Mouse (Mus musculus): ENCODE data around the gene Fbxl12. TPM values are rescaled to one million over a fixed set of nuclear protein-coding genes. Genes with fewer than 3 reads are reported as not detected.
"Not testable (repeated sequence)": the region's sequence is repeated elsewhere in the genome, so short reads cannot be mapped to it uniquely, and the experiment has no call there.

The Fbxl12 gene
- 10 to 100 TPM; 14.7 to 16.5 TPM for total RNA-seq (2021)
- long read RNA-seq, experiment 1, partial matches to known transcripts, result 0 of 11 reads
- long read RNA-seq, experiment 1, other reads (novel, unspliced or antisense), result 2 of 11 reads
- long read RNA-seq, experiment 2, partial matches to known transcripts, result 0 of 5 reads
- long read RNA-seq, experiment 2, other reads (novel, unspliced or antisense), result 1 of 5 reads

DNA sequence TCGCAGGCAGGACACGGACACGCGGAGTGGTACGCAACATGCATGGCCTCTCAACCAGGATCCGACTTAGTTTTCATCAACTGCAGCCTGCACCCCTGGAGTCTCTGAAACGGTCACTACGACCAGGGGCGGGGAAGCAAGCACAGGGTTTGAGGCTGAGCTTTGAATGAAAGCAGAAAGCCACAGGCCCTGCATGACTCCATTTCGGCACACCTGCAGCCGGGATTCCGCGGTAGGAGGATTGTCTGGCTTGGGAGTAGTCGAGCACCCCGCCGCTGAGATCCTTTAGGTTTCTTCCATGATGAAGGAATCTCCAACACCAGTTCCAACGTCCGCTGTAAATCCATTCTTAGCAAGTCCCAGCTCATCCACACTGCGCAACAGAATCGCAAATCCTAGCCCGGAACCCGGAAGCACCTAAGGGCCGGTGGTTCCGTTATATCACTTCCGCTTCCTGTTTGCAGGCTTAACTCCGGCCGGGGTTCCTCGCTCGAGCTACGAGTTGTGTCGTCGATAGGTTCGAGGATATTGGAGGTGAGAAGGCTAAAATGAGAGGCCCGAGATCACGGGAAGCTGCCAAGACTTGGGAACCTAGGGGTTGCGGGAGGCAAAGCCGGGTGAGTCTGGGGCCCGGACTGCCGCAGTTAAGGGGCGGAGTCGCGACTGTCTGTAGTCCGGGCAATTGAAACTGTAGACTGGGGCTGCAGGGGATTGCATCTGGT is at the start of gene Fbxl12:
Fbxl12 (minus strand) TSS at position 408 of the 722 bp plus-strand sequence.
- DNase-seq, result peak; percentile 82 to 83

DNA sequence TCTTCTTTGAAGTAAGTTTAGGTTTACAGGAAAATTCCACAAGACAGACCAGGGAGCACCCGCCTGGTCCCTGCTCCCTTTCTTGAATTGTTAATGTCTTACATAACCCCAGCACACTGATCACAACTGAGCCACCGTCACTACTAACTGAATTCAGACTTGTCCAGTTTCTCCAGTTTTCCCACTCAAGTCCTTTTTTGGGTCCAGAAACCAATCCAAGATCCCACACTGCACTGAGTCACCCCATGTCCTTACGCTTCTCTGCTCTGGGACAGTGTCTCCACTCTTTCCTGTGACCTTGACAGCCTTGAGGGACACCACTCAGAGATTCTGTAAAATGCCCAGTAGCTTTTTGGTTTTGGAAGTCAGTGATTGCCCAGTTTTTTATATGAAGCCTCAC is 48.3 kb upstream of the Fbxl12 start:
- DNase-seq, result peak; percentile 15 to 17

DNA sequence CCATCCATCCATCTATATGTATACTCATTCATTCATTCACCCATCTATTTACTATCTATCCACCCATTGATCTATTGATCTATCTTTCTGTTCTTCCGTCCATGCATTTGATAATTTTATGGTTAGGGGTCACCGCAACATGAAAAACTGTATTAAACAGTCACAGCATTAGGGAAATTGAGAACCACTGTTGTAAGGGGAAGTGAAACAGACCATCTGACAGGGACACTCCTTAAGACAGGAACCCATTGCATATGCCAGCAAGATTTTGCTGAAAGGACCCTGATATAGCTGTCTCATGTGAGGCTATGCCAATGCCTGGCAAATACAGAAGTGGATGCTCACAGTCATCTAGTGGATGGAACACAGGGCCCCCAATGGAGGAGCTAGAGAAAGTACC is 45.9 kb upstream of the Fbxl12 start:
- DNase-seq, result not testable (repeated sequence)

DNA sequence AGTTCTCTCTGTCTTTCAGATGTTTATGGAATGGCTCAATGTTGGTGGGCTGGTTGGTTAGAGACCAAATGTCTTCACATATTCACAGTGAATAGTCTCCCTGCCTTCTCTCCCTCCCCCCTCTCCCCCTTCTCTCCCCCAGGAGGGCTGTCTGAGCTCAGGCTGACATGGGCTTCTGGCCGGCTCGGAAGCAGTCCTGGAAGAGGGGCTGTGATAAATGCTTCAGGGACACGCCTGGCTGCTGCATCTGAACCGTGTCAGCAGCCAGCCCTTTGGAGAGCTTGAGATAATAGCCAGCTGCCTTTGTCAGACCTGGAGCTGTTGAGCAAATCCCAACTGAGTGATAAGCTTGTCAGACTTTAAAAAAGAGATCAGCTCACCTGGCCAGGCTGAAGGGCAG is 45.3 kb upstream of the Fbxl12 start:
- no peak for DNase-seq

DNA sequence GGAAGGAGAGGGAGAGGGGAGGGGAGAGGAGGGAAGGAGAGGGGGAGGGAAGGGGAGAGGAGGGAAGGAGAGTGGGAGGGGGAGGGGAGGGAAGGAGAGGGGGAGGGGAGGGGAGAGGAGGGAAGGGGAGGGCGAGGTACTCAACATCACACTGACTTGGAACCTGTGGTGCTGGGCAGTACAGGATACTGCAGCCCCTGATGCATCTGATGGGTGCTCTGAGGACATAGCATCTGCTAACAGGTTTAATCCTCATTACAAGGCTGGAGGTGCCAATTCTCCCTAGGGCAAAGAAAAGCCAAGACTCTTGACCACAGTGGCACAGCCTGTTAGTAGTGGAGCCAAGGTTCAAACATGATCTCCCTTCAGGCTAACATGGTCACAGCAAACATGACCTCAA is 44.8 kb upstream of the Fbxl12 start:
- DNase-seq, result no peak

DNA sequence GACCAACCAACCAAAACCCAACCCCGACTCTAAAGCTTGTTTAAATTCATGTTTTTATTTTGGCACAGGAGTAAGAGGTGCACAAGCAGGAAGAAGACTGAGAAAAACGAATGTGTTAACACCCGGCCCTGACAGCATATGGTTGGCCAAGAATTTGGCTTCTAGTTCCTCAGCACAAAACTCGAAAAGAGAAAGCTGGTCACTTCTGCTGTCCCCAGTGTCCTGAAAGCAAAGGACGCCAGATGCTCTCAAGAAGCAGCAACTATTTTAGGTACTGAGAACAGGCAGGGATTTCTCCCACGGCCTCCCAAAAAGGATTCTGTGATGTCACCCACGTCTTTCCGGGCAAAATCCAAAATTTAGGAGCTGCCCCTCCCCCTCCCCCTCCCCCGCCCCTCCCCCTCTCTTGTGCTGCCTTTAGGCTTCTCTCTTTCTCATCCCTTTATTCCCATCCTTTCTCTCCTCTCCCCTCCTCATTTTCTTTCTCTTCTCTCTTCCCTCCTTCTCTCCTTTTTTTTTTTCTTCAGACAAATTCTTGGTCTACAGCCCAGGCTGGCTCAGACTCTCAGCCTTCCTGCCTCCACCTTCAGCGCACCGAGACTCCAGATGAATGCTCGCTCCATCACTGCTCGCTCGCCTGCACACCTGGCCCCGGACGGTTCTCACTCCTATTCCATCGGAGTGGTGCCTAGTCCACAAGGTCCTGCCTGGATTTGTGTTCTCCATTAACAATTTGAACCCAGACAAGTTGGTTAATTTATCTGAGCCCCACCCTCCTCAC is 40.7 kb upstream of the Fbxl12 start:
- DNase-seq, result no peak

DNA sequence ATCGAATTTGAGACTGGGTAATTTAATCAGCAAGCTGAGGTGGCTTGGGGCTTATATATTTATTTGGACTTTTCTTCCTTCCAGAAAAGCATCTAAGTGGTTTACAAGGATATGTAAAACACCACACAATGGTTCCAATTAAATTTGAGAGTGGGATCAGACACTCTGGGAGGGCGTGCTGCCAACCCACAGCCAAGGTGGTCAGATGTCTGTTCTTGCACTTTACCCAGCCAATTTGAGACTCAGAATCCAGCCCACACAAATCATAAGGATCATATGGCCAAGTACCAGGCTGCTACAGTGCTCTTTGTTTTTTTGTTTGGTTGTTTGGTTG is 37.8 kb upstream of the Fbxl12 start:
- DNase-seq, result no peak

DNA sequence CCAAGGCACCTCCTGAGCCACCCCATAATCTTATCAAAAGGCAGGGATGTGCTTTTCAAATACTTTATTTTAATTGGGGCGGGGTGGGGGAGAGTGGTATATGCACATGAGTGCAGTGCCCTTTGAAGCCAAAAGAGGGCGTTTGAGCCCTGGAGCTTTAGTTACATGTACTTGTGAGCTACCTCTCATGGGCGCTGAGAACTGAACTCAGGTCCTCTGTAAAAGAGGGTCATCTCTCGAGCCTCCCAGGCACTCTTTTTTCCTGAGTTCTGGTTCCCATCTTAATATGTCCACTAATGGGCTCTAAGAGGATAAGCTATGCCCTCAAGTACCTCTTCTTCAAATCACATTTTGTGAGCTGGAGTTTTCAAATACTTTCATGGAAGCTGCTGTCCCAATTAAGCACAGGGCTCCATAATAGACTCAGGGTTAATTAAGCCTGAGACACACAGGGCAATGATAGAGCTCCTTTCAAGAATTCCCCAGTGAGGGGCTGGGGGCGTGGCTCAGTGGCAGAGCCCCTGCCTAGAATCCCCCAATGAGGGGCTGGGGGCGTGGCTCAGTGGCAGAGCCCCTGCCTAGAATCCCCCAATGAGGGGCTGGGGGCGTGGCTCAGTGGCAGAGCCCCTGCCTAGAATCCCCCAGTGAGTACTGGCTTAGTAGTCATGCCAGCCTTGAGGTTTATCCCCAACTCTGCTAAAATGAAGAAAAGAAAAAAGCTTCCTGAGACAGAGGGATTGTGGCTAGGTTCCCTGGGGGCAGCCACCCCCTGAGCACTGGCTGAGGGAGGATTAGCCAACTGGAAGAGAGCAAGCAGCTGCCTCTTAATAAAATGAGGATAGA is 37.2 kb upstream of the Fbxl12 start:
- no peak for DNase-seq

DNA sequence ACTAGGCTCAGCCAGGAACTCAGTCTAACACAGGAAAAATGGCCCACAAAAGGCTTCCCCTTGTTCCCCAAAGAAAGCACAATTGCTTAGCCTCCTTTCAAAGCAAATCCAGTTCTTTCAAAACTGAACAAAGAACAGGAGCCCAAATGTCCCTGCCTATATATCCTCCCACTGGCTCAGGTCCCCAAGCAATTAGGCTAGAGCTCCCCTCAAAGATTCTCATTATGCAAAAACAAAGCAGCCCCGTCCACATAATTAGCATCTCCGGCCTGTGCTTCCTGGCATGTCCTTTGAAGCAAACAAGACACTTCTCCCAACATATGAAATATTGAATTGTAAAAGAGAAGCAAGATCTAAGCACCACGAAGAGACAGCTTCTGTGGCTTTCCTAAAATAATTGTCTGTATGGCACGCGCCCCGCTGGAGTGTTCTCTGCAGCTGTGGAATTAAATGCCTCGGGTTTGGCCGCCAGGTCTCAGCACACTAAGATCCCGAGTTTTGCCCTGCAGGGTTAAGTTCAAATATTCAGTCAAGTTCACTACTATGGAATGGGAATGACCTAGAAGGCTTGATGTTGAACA is 35.9 kb upstream of the Fbxl12 start:
- DNase-seq, result no peak

DNA sequence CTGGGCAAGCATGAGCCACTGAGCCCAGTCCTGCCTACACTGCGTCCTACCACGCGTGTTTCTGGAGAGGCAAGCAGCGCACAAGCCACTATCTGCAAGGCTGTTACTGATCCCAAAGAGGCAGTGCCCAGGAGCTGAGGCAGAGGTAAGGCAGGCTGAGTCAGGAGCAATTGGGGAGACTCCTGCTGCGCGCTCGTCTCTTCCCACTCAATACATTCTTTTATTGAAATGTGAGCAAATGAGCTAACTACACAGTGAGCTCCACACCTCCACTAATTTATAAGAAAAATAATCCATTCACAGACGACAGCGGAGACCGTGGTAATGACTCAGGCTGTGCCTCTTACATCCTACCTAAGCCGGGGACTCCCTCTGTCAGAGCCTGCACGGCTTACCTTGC is 33.3 kb upstream of the Fbxl12 start:
- no peak for DNase-seq

DNA sequence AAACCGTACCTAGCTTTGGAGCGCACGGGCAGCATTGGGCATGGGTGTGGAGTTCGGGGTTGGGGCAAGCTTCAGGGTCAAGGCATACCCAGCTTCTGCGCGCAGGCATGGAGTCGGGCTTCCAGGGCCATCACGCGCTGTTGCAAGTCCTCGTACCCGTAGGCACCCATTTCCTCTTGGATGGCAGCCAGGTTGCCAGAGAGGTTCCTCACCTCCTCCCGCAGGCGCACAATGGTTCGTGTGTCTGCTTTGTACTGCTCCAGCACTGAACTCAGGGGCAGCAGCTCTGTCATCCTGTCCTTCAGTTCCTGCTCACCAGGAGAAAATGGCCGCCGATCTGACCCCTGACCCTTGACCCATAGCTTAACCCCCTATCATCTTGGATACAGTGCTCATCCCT is 27.5 kb upstream of the Fbxl12 start:
- DNase-seq, result no peak

DNA sequence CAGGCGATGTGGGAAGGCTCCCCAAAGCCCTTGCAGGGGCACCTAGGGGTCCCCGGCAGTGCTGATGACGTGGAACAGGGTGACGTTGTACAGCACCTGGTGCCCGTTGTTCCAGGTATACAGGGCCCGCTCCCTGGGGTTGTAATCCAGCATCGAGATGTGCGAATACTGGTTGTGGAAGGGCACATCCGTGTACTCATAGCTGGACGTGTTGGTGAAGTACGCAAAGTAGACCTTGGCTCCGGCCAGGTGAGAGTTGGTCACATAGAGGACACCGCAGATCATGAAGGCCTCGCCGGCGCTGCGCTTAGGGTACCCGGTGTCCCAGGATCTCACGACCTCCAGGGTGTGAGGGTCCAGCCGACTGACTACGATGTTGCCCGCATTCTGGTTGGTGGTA is 23.5 kb upstream of the Fbxl12 start:
- DNase-seq, result no peak

DNA sequence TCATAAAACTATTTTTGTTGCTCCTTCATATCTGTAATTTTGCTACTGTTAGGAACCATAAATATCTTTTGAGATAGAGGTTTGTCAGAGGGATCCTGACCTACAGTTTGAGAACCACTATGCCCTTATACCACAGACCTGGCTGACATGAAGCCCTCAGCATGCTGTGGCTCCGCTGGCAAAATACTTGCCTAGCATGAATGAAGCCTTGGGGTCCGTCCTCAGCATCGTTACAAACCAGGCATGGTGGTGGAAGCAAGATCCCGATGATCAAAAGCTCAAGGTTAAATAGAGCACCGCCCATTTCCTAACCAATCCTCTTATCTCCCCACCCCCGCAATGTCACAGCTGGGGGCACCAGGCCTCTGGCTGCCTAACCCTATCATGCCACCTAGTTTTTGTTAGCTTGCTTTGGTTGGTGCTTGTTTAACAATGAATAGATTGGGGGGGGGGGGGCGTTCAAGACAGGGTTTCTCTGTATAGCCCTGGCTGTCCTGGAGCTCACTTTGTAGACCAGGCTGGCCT is 22.0 kb upstream of the Fbxl12 start:
- DNase-seq, result no peak

DNA sequence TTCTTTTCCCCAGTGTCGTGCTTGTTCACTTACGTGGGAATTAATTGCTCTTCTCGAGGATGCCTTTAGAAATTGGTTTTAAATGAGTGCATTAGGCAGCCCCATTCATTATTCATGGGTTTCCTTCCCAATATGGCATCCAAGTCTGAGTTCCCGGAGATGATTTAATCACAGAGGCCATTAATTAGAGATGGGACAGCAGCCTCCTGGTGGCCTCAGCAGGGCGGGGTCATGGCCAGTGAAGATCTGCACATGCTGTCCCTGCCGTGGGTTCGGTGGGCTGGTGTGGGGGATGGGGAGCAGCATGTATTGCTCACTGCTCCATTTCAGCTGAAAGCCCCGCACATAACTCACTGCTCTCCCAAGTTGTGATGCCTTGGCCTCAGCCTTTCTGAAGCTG is 21.4 kb upstream of the Fbxl12 start:
- DNase-seq, result peak in 1 of 2 experiments; percentile 51

DNA sequence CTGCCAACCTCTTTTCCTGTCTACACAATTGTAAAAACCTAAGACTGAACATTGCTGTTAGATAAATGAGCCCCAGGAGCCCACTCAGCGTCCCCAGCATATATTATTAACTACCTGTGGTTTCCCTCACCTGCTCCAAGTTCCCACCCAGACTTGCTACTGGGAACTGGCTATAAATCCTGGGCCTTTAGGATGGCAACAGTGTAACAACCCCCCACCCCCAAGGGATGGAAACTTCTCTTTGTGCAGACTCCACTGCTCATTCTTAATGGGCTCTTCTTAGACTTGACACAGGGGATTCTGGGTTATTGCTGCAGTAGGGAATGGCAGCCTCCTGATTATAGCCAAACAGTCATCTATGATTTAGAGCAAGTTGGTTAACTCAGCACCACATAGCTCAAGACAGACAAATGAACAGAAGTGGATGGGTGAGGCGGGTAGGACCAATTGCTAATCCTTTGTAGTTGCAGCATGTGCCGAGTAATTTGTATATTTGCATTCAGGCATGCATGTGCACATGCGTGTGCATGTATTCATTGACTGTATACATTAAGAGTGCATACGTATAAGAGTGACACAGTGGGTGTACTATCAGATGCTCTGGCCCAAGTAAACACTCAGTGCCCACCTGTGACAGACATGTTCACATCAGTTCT is 20.5 kb upstream of the Fbxl12 start:
- DNase-seq, result no peak

DNA sequence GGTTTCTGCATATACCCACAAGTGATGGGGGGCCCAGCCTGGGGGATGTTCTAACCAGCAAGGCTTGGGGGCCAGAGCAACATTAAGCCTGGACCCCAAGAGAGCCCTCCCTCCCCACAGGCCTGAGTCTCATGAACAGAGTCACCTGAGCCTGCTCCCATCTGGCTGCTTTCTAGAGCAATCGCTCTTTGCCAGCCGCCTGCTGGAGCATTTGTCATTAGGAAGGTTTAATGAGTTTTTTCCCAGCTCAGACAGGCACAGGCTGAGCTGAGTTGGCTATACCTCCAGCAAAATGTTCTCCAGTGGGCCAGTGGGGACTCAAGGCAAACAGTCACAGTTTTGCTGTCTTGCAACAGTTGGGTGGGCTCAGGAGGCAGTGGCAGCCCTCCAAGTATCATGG is 19.8 kb upstream of the Fbxl12 start:
- DNase-seq, result no peak

DNA sequence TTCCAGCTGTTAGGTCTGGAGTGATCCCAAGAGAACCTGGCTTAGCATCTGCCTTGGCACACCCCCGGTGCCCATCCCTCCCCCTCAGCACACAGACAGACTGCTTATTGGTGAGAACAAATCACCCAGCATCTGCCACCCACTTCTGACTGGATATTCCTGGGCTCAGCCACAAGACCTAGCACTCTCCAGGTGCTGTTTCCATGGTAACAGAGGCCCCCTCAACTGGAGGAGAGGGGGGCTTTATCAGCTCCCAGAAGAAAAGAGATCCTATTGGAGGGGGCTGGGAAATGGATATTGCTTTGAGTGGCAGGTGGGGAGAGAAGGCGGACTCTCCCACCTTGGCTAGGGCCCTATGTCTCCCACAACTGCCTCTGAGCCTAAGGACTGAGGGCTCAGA is 19.4 kb upstream of the Fbxl12 start:
- DNase-seq, result no peak

DNA sequence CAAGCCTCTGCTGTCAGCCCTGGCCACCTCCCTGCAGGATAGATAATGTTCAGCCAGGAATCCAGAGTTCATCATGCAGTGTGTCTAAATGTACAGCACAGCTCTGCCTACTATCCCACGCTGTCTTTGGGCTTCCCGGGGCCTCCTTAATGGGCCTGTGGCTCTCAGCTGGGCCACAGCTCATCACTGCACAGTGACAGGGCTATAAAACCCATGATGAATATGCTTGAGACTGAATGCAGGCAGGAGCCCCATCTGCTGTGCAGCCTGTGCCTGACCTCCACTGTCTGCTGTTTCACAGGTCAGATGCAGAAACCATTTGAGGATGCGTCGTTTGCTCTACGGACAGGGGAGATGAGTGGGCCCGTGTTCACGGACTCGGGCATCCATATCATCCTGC is 18.3 kb upstream of the Fbxl12 start:
- DNase-seq, result no peak

DNA sequence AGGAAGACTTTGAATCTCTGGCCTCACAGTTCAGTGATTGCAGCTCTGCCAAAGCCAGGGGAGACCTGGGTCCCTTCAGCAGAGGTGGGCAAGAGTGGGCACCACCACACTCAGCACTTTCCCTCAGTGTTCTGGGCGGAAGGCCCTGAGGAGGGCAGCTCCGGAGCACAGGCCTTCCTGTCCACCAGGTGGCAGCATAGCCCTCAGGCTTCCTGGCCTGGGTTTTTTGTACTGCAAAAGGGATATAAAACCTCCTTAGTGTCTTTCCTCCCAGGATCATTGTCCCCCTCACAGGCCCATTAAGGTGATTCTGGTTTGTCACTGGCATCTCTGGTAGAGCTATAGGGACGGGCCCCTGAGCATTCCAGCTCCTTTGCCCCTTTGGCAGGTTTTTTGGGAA is 17.8 kb upstream of the Fbxl12 start:
- DNase-seq, result peak; percentile 71 to 82

DNA sequence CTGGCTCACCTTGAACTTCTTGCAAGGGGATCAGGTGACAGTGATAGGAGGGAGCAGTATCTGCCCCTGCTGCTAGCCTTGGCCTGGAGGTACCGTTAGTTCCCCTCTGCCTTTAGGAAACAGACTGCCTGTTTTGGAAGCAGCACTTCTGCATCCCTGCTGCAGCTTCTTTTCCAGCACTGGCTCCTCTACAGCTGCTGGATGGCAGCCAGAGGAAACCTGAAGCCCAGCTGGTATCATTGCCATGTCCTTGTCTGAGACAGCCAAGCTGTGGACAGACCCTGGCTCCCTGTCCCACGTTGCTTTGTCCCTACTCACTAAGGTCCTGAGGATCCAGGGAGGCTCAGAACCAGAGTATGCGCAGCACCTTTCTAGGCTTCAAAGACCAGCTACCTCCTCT is 13.0 kb upstream of the Fbxl12 start:
- peak; percentile 71 to 76 for DNase-seq

DNA sequence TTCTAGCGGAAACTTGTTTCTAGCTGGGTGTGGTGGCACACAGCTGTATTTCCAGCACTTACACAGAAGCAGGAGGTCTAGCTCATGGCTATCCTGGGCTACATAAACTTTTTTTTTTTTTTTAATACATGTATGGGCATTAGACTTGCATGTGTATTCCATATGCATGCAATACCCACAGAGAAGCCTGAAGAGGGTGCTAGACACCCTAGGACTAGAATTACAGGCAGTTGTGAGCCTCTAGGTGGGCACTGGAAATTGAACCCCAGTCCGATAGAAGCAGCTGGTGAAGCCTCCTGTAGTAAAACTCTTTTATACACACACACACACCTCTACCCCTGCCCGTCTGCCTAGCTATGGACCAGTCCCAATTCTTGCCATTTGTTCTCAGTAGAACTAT is 9.3 kb upstream of the Fbxl12 start:
- no peak for DNase-seq

Data from adrenal gland, postnatal 36 days (tissue).